Mouse (Mus musculus) brain, adult 2 months (tissue): ENCODE results near the gene Gm17535.
"Not testable (repeated sequence)": the region's sequence is repeated elsewhere in the genome, so short reads cannot be mapped to it uniquely, and the experiment has no call there.

Experiments
- DNase-seq: peaks from one replicate; pipeline ENCODE4 v3.0.0; 2011; ENCODE audit warnings: low read depth, low spot score

The Gm17535 gene

GRCm38 (mm10) chr9:3024912-3025467, 9.4 kb upstream of the Gm17535 start, which contains the start of gene Gm10717:
Gene Gm10717, plus strand, starts transcription at chr9:3025417.
- not testable (repeated sequence) for DNase-seq

- not testable (repeated sequence) for DNase-seq
These were observed 8.7 kb upstream of the Gm17535 start for GRCm38 (mm10) chr9:3025653-3026052.

- DNase-seq: not testable (repeated sequence)
These were observed 8.3 kb upstream of the Gm17535 start for GRCm38 (mm10) chr9:3026136-3026535.

- DNase-seq: not testable (repeated sequence)
These were observed 7.7 kb upstream of the Gm17535 start for GRCm38 (mm10) chr9:3026741-3027140.

GRCm38 (mm10) chr9:3027200-3027599, 7.2 kb upstream of the Gm17535 start:
- peak; percentile 47 for DNase-seq

GRCm38 (mm10) chr9:3029276-3030000, 5.0 kb upstream of the Gm17535 start:
- not testable (repeated sequence) for DNase-seq

- peak; percentile 83 for DNase-seq
These were observed 3.6 kb upstream of the Gm17535 start for GRCm38 (mm10) chr9:3030677-3031318.

GRCm38 (mm10) chr9:3036577-3036976, 2.2 kb downstream of the Gm17535 start, which contains the start of gene Gm10715:
Gene Gm10715, plus strand, starts transcription at chr9:3036877.
- DNase-seq: not testable (repeated sequence)

GRCm38 (mm10) chr9:3038161-3038560, 3.8 kb downstream of the Gm17535 start:
- DNase-seq: peak; percentile 5
